Mouse (Mus musculus): ENCODE results near the gene Phf5a. TPM values are rescaled to one million over a fixed set of nuclear protein-coding genes. Genes with fewer than 3 reads are reported as not detected.

The Phf5a gene
- total RNA-seq, 2 experiments from 2014 or later: 142 to 203 TPM

DNA sequence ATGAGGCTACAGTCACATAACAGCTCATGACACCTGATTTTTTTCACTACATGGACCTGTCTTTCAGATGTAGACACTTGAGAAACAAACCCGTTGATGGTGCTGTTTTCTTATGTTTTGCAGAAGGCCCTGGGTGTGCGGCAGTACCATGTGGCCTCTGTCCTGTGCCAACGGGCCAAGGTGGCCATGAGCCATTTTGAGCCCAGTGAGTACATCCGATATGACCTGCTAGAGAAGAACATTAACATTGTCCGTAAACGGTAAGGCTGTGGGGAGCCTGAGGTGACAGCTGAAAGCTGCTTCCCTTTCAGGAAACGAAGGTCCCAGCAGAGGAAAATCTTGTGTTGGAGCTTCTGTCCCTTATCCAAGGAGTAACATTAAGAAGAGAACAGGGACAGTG is 17.5 kb upstream of the Phf5a start:
- ATAC-seq (replicated peaks; ENCODE audit: low FRiP score, low TSS enrichment, poor library complexity, severe bottlenecking): no peak

DNA sequence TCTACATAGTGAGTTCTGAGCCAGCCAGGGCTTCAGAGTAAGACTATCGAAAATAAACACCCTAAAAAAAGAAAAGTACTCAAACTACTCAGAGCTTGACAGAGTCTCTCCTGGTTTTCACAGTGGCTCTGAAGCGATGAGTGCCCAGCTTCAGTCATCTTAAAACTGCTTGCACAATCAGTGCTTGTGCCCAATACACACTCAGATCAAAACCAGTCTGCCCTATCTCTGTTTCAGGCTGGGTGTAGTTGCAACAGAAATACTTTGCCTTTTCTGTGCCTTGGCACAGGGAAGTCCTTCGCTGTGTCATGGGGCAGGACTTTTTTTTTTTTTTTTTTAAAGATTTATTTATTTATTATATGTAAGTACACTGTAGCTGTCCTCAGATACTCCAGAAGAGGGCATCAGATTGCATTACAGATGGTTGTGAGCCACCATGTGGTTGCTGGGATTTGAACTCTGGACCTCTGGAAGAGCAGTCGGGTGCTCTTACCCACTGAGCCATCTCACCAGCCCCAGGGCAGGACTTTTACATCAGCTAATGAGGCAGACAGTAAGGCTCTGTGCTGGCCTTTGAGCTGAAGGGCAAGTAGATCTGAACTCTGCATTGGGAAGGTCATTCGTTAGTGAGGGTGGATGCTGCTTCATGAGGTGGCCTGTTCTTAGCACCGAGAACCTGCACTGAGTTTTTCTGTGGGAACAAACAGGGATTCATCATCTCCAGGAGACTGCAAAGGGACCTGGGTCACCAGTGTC is 15.3 kb upstream of the Phf5a start:
- ATAC-seq (replicated peaks; ENCODE audit: low FRiP score, low TSS enrichment, poor library complexity, severe bottlenecking): no peak

DNA sequence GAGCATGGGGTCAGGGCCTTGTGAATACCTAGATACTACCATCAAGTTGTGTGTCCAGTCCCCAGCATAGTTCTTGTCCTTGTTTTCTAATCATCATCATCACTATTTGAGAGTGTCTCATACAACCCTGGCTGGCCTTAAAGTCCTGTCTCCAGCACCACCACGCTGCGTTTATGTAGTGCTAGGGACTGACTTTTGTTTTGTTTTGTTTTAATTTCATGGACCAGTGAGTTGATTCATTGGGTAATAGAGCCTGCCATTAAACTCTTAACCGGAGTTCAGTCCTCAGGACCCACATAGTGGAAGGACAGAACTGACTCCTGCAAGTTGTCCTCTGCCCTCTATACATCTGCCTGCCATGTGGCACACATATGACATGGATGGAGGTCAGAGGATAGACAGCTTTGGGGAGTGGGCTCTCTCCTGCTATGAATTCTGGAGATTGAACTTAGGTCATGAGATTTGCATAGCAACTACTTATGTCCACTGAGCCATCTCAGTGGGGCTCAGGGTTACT is 13.8 kb upstream of the Phf5a start:
- ATAC-seq (replicated peaks; ENCODE audit: low FRiP score, low TSS enrichment, poor library complexity, severe bottlenecking): no peak

DNA sequence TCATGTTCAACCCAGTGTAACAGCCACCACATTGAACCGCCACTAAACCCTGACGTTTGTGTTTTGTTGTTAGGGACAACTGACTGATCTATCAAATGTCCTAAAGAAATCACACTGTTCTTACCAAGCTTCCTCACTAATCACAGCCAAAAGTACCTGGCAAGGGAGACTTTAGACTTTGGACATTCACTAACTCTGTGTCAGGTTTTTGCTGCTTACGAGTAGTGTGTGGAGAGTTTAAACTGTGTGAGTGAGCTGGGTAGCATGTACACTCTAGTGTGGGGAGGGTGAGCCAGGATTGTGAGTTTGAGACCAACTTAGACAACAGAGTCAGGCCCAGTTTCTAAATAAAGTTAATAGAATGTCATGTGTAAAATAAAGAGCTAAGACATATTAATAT is 10.6 kb upstream of the Phf5a start:
- ATAC-seq (replicated peaks; ENCODE audit: low FRiP score, low TSS enrichment, poor library complexity, severe bottlenecking): no peak

DNA sequence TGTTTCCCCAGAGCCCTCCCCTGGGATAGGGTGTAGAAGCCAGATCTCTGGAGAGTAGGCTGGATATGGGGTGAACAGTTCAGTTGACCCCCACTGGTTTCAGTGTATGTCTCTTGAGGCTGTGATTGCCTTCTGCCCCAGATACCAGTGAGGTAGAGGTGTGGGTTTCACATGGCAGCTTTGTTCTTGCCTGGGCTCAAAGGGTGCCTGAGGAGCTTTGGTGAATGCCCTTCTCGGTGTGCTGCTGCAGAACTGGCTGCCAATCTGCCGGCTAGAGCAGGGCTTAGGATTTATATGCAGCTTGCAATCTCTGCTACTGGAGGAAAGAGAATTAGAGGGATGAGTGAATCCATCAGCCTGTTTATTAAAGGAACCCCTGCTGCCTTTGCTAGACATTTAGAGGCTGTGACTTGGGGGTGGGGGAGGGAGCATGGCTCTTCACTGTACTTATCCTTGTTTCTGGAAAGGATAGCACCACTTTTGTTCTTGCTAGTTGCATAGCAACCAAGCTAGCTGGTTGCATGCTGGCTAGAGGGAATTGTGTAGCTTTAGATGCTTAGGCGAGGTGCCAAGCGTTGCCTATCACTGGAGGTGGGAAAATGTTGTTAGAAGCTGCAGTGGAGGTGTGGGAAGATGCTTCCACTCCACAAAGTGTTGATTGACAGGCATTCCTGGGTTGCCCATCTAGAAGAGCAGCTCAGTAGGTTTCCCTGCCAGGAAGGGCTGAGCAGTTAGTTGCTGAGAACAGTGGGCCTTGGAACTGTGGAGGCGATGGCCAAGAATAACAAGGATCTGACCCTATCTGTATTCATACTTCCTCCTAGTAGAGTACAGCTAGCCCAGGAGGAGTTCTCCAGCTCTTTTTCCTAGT is 8.1 kb upstream of the Phf5a start:
- ATAC-seq (replicated peaks; ENCODE audit: low FRiP score, low TSS enrichment, poor library complexity, severe bottlenecking): no peak

DNA sequence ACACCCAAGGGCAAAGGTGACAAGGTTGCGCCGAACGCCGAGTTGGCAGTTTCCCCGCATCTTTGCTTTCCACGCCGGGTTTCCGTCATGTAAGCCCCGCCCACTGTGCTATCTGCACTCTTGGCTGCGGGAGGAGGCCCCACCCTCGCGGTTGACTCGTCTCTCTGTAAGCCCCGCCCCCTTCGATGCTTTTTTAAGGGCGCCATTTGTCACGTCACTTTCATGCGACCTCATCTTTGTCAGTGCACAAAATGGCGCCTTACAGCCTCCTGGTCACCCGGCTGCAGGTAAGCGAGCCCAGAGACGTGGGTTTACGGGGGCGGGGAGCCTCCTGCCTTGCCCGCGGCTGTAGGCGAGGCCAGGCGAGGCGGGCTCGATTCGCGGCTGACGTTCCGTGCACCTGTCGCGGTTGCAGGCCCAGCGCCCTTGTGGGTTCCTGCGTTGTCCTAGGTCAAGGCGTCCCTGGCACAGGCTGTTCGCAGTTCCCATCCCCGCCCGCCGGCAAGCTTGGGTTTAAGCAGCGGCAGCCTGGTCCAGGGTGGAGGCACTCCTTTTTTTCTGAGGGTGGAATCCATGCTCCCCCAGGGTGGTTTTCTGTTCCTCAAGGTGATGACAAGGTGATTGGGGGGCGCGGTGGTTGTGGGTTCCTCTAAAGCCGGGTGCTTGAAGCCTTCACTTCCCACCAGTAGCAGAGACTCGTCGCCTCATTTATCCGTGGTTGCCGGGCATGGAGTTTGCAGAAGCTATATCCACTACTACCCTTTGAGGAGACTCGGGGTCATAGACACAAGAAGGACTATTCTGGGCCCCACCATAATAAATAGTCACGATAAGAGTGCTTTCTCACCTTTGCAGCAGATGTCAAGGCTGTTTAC is 788 bp upstream of the Phf5a start, which contains the start of gene Aco2:
TSS of gene Aco2 (plus strand) at position 48 of the 875 bp plus-strand sequence.
- ATAC-seq (replicated peaks; ENCODE audit: low FRiP score, low TSS enrichment, poor library complexity, severe bottlenecking): peak; percentile 89

DNA sequence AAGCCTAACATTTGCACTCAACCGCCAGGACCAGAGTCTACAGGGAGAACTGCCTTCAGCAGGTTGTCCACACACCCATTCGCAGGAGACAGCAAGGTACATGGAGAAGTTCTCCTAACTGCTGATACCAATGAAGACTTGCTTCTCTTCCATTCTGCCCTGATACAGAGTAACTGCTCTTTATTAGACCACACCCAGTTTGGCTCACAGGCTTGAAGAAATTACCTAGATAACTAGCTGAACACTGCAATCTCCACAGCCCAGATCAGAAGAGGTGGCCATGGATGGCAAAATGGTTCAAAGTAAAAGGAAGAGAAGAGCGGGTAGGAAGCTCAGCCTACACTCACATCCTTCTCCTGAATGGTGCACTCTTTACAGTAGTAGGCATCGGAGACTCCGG is 1.7 kb downstream of the Phf5a start:
- peak; percentile 64 for ATAC-seq (replicated peaks; ENCODE audit: low FRiP score, low TSS enrichment, poor library complexity, severe bottlenecking)

DNA sequence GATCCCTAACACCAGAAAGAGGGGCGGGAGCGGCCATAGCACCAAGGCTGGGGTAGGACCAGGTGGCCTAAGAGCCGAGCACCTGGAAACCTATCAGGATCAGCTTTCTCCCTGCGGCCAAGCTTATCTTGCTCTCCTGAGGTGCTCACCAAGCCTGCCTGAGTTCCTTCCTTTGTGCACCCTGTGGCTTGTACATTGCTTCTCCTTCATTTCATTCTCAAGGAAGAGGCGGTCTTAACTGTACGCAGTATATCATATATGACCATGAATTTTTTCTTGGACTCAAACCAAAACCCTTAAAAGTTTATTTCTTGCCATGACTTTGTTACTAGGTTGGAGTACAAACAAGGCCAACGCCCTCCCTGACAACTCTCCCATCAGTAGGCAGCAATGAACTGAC is 7.5 kb downstream of the Phf5a start:
- ATAC-seq (replicated peaks; ENCODE audit: low FRiP score, low TSS enrichment, poor library complexity, severe bottlenecking): peak; percentile 44; the same call in 1 of the 2 replicates

DNA sequence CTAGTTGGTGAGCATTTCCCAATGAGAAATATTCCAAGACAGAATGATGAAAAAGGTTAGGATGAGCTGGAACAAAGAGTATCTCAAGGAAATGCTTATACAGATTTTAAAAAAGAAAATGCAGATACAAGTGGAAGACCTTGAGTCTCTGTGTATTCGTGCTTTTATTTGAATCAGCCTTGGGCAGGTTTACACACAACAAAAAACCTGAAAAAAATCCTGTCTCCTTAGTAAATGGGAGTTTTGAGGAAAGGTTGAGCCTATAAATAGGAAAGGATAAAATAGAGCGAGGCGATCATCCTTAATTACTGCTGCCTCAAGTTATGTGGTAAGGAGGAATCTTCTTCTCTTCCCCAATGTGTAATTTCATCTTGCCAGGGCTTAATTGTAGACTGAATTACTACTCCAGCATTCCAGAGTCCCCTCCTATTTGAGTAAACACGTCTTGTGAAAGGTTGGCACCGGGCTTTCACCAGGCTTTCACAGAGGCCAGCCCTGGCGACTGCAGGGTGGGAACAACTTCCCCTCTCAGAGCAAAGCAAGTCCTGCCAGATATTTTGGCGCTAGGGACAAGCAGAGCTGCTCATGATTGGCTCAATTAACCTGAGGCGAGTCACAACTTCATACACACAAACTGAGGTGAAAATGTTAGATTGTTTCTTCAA is 11.1 kb downstream of the Phf5a start:
- ATAC-seq (replicated peaks; ENCODE audit: low FRiP score, low TSS enrichment, poor library complexity, severe bottlenecking): no peak

DNA sequence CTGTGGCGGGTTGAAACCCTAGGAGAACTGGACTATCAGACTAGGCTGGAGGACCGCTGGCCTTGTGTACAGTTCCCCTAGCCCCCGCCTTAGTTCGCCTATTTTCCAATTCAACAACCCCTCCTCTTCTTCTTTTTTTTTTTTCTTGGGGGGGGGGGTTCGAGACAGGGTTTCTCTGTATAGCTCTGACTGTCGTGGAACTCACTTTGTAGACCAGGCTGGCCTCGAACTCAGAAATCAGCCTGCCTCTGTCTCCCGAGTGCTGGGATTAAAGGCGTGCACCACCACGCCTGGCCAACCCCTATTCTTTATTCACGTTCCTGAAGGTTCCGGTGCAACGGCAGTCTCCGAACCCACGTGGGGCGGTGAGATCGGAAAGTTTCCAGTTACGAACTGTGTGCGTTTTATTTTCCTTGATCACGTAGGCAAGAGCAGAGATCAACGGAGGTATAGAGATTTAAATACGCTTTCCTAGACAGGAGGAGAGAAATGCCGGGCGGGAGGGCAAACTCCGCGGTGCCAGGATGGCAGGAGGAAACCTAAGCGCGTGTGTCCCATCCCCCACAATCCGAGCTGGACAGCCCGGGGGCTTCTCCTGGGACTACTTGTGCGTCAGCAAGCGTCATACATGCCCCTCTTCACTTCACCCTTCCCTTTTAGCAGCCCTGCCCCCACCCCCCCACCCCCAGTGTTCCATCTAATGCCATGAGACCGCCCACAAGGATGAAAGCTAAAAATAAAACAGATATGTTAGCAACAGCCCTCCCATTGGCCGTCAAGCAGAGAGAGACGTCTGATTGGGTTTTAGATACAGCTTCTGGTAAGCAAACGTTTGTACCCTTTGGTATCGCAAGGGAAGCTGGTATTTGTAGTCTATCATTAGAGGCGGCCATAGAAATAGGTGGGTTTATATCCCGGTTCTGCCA is 12.1 kb downstream of the Phf5a start:
- ATAC-seq (replicated peaks; ENCODE audit: low FRiP score, low TSS enrichment, poor library complexity, severe bottlenecking): peak; percentile 56

DNA sequence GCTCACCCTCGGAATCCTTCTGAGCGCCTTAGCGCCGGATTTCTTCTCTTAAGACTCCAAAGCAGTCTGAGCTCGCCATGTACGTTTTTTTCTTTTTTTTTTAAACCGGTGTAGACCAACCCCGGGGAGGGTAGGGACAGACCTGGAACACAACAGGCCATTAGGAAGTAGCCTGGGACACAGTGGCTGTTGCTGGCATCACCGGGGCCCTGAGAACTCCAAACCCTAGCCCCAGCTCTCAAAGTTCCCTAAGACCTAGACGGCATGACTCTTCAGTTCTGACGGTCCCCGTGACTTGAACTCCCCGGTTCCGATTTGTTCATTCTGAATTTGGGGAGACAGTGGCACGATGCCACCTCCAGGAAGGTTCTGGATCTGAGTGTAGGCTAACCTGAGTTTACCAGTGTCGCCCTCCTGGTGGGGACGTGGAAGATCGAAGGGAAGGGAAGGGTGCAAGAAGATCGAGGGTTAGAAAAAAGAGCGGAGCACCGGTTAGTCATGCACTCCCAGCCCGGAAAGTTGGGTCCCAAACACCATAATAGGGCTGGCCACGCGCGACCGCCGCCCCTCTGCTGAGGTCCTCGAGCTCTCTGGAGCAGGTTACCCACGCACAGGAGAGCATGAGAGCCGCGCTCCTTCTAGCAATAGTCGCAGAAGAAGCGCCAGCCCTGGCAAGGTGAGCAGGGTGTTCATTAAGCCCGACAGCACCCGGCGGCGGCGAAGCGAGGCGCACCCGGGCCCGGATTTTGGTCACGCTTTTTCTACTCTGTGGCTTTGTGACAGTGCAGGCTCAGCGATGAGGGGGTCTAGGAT is 13.0 kb downstream of the Phf5a start, which contains the start of gene Tob2:
TSS of gene Tob2 (minus strand) at position 280 of the 813 bp plus-strand sequence.
- peak; percentile 8 for ATAC-seq (replicated peaks; ENCODE audit: low FRiP score, low TSS enrichment, poor library complexity, severe bottlenecking)

DNA sequence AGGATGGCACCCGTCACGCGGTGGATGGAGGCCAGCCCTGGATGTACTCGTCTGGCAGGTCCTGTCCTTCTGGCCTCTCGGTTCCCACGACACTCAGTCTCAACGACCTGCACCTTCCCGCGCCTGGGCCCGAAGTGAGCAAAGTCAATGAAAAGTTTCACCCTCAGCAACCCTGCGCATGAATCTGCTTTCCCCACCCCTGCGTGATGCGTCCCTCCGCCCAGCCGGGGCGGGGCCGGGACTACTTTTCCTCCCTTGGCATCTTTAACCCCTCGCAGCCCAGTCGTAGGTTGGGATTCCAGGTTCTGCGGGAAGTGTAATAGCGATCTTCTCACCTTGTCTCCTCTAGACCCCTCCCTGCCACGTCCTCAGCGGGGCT is 13.6 kb downstream of the Phf5a start:
- peak; percentile 26 for ATAC-seq (replicated peaks; ENCODE audit: low FRiP score, low TSS enrichment, poor library complexity, severe bottlenecking)

DNA sequence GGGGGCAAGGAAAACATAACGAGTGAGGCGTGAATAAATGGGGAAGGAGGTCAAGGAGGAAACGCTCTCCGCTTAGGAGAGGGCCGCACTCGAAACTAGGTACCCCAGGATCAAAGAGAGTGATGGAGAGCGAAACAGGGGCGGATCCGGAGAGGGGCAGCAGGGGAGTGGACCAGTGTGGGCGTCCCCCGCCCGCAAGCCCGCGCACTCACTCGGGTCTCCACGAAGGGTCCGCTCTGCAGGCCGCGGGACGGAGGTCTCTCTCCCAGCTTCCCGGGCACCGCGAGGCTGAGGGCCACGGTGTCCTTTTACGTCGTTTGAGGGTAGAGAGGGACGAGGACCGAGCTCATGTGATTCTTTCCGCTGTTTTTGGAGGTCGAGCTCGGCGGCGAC is 14.0 kb downstream of the Phf5a start:
- ATAC-seq (replicated peaks; ENCODE audit: low FRiP score, low TSS enrichment, poor library complexity, severe bottlenecking): no peak; the same call in 1 of the 2 replicates

DNA sequence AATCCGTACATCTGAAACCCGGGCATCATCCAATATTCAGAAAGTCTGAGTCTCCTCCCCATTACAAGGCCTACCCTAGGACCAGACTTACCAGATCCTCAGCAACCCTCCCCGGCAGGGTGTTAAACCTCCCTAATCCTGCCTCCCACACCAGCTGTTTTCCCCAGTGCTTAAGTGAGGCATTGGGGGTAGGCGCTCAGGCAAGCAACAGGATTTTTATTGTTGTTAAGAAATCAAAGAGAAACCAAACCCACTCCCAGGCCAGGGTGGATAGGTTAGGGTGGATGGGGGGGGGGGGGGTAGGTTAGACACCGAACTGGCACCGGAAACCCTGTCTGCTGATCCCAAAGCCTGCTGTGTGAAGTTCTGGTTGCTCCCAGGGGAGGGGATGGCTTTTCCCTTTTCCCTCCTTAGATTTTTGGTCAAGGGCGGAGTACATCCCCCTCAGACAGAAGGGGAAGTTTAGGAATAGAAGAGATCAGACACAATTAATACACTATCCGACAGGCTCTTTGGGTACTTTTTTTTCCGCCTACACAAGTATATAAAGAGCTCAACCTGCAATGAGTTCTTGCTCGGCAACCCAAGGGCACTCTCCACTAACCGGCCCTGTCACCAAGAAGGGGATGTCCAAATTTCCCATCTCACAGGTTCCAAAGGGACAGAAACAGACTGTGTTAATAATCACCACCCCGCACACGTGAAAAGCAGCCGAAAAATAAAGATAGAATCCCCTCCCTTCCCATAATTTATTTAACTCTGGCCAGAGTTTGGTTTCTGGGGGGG is 14.6 kb downstream of the Phf5a start:
- no peak for ATAC-seq (replicated peaks; ENCODE audit: low FRiP score, low TSS enrichment, poor library complexity, severe bottlenecking)

DNA sequence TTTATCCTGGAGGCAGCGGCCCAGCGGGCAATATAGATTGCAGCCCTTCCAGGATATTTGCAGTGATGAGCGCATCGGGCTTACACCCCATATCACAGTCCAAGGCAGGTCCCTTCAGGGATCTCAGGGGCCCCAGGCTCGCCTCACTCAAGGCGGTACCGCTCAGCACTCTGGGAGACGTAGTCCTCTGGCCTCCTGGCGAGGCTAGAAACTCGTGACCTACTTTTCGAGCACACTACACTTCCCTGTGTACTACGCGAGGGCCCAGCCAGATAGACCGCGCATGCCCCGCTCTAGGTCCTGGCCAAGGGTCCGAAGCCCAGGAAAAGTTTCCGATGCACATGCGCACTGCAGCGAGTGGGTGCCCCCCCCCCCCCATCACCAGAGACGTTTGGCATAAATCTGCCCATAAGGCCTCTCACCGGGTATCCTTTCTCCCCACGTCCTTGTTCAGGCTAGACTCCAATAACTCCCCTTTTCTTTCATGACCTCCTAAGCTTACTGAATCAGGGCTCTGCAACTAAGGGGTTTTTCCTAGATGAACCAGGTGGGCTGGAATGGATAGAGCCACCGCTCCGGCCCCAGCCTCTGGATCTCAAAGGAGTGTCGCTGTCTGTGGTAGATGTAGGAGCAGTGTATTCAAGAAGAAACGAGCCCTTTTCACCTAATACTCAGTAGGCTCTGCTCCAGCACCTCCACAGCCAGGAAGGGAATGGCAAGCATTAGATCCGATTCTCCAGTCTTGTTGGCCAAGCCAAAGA is 15.5 kb downstream of the Phf5a start:
- peak; percentile 70 for ATAC-seq (replicated peaks; ENCODE audit: low FRiP score, low TSS enrichment, poor library complexity, severe bottlenecking)

DNA sequence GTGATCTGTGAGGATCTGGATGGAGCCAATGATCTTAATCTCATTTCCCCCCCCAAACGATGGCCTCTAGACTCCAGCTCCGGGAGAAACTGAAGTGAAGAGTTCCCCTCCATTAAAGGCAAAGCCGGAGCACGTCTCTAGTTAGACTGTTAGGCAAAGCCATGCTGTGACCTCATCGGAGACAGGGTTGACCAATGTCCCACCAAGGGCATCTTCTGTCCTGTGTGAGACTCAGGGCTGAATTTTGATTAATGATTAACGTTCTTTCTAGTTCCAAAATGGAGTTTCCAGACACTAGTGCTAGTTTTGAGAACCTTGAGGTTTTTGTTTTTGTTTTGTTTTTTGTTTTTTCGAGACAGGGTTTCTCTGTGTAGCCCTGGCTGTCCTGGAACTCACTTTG is 18.6 kb downstream of the Phf5a start:
- ATAC-seq (replicated peaks; ENCODE audit: low FRiP score, low TSS enrichment, poor library complexity, severe bottlenecking): no peak

Measured in megakaryocyte-erythroid progenitor cell, adult 5-6 weeks (primary cell).